Mouse (Mus musculus) thymus, adult 2 months (tissue): ENCODE results near the gene Eno2. TPM values are rescaled to one million over a fixed set of nuclear protein-coding genes. Genes with fewer than 3 reads are reported as not detected.

Experiments
- DNase-seq: peaks from one replicate; pipeline ENCODE4 v3.0.0; 2021
- H3K27ac ChIP-seq: fragments of 200-500 bp; 2 replicates; pipeline ENCODE4 v1.5.1; 2012; ENCODE audit warnings: low read length, control low read depth; ENCODE audit not compliant: control insufficient read depth, insufficient read depth
- H3K27me3 ChIP-seq: fragments of 200-500 bp; 2 replicates; pipeline ENCODE4 v1.6.1; 2012; ENCODE audit warnings: mild to moderate bottlenecking, low read length, moderate library complexity, mixed read lengths; ENCODE audit not compliant: control insufficient read depth, insufficient read depth
- H3K36me3 ChIP-seq: fragments of 200-500 bp; 2 replicates; pipeline ENCODE4 v1.6.1; 2012; ENCODE audit warnings: mild to moderate bottlenecking, low read length, moderate library complexity; ENCODE audit not compliant: control insufficient read depth, insufficient read depth
- H3K4me1 ChIP-seq: fragments of 200-500 bp; replicated peaks from 2 replicates; pipeline ENCODE4 v1.6.1; 2012; ENCODE audit warnings: low read length; ENCODE audit not compliant: control insufficient read depth, insufficient read depth
- H3K4me3 ChIP-seq: fragments of 200-500 bp; 2 replicates; pipeline ENCODE4 v1.5.1; 2012; ENCODE audit warnings: mild to moderate bottlenecking, low read length, control low read depth, moderate library complexity; ENCODE audit not compliant: control insufficient read depth, insufficient read depth
- CTCF ChIP-seq: fragments of 200-500 bp; IDR thresholded peaks from 2 replicates; pipeline ENCODE4 v1.5.1; 2012; ENCODE audit warnings: mild to moderate bottlenecking, control low read depth, low read length, moderate library complexity, borderline replicate concordance; ENCODE audit not compliant: control insufficient read depth, poor library complexity, insufficient read depth; ENCODE audit errors: extremely low read depth
- POLR2A ChIP-seq: fragments of 200-500 bp; IDR thresholded peaks from 2 replicates; pipeline ENCODE4 v1.6.1; 2012; ENCODE audit warnings: mild to moderate bottlenecking, low read length, control low read depth, moderate library complexity; ENCODE audit not compliant: control insufficient read depth, poor library complexity, insufficient read depth; ENCODE audit errors: extremely low read depth
- WGBS: fragments of 180-500 bp; shearing (Covaris S2); methylation state at CpG from one replicate; pipeline ENCODE4 v1.1.7; 2018; 5-methylcytosine and 5-hydroxymethylcytosine counted together
- polyA plus RNA-seq: library from polyadenylated mRNA; depleted of rRNA; stranded (reverse); fragments of >200 nt; gene quantifications from 2 replicates; pipeline ENCODE4 v1.2.3, GENCODE M21; 2012

Eno2 gene
- polyA plus RNA-seq, 1 experiment: 12.9 TPM

DNA sequence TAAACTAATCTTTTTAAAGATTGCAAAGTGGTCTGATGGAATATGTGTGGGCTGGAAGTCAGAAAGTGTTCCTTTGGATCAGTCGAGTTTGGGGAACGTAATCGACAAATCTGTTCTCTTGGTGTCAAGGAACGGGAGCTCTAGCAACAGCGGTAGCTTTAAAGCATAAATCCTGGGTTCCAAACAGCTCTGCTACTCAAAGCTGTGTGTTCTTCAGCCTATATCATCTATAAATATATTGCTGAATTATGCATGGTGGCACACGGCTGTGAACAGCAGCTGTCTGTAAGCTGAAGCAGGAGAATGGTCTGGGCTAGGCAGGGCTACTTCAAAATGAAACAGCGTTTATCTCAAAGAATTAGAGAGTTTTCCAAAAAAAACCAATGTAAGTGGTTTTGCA lies 11.4 kb upstream of the Eno2 start:
- Histone ChIP-seq H3K36me3 (no peaks in the 10 kb centered on the region), H3K27me3 (no peaks in the 10 kb centered on the region), H3K27ac (no peak overlapping the region), H3K4me1 (peaks cover 28% of the 10 kb centered on the region), H3K4me3 (no peak overlapping the region)
- TF ChIP-seq POLR2A: no peak
- TF ChIP-seq CTCF: no peak
- WGBS: 93% methylated on average over 7 of the region's 7 CpGs
- no peak for DNase-seq

GRCm38 (mm10) chr6:124779984-124780416 lies 10.5 kb upstream of the Eno2 start:
- Histone ChIP-seq H3K4me1 (peaks cover 28% of the 10 kb centered on the region), H3K36me3 (no peaks in the 10 kb centered on the region), H3K27me3 (no peaks in the 10 kb centered on the region), H3K27ac (peak overlapping the region; percentile 67), H3K4me3 (peak overlapping the region; percentile 49)
- 30% methylated on average over 10 of the region's 10 CpGs for WGBS
- no peak for DNase-seq
- TF ChIP-seq POLR2A (no peak), CTCF (no peak)

DNA sequence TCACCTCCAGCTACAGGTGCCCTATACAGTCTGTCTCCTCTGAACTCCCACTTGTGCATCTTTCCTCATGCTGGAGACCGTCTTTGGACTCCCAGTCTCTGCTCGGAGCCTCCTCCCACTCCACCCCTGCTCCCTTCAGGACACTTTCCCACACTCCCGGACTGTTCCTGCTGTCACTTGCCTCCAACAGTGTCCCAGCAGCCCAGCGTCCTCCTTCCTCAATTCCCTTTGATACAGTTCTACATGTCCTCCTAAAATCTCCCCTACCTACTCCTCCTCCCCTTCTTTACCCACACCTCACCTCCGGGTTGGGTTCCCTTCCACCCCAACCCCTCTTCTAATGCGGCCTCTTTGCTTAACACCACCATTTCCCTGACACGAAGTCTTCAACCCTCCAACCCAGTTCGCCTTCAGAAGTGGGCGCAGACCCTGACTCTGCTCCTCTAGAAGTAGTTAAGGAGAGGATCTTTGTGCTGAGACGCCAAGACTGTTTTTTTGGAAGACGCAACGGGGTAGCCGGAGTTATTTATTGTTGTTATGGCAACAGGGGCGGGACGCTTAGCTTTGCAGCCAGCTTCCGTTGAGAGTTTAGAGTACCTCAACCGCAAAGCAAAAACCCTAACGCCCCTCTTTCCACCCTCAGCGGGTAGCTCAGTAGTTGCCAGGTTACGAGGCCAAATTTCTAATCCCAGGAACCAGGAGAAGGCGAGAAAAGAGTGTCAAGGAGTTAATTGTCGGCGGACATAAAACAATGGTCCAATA lies 9.9 kb upstream of the Eno2 start, which contains the start of gene Lrrc23:
Gene Lrrc23, minus strand, starts transcription at position 506 of the 762 bp plus-strand sequence.
- peak within 1 kb of the TSS; percentile 67 for H3K27ac ChIP-seq
- TF ChIP-seq POLR2A (no peak), CTCF (no peak)
- H3K27me3 ChIP-seq: no peaks in the 10 kb centered on the region
- 6% methylated on average over 23 of the region's 23 CpGs for WGBS
- H3K4me1 ChIP-seq: peaks cover 28% of the 10 kb centered on the region
- DNase-seq: peak; percentile 76
- no peaks in the 10 kb centered on the region for H3K36me3 ChIP-seq
- H3K4me3 ChIP-seq: peak within 1 kb of the TSS; percentile 49

GRCm38 (mm10) chr6:124770511-124770910 lies 1.0 kb upstream of the Eno2 start:
- Histone ChIP-seq H3K4me1 (peaks cover 20% of the 10 kb centered on the region), H3K4me3 (no peak overlapping the region), H3K27me3 (no peaks in the 10 kb centered on the region), H3K27ac (no peak overlapping the region), H3K36me3 (no peaks in the 10 kb centered on the region)
- no peak for TF ChIP-seq POLR2A
- TF ChIP-seq CTCF: no peak
- WGBS: 96% methylated on average over 15 of the region's 15 CpGs
- DNase-seq: no peak

DNA sequence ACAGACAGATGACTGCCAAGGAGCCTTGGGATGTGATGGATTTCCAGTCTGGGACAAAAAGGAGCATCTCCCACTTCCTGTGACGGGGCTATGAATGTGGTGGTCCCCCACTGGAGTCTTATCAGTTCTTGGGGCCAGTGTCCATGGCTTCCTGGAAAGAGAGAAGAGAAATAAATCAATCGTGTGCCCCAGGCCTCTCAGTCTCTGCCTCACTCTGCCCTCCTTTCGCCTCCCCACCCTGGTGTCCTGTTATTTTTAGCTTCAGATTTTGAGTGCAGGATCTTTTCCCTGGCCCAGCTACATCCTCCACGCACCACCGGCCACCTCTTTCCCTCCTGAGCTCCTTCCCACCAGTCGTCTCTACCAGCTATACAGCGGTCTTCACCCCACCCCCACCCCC lies 540 bp upstream of the Eno2 start:
- WGBS: 79% methylated on average over 7 of the region's 7 CpGs
- H3K4me3 ChIP-seq: no peak overlapping the region

GRCm38 (mm10) chr6:124768704-124769044 lies 799 bp downstream of the Eno2 start:
- WGBS: 7% methylated on average over 9 of the region's 9 CpGs
- Histone ChIP-seq H3K4me3 (peak overlapping the region; percentile 45), H3K4me1 (peaks cover 20% of the 10 kb centered on the region), H3K36me3 (no peaks in the 10 kb centered on the region), H3K27me3 (no peaks in the 10 kb centered on the region), H3K27ac (no peak overlapping the region)
- DNase-seq: no peak
- no peak for TF ChIP-seq POLR2A
- no peak for TF ChIP-seq CTCF

More for the DNA sequence above, 540 bp upstream of the Eno2 start:
- no peak overlapping the region for H3K27ac ChIP-seq
- TF ChIP-seq CTCF (no peak), POLR2A (no peak)
- H3K36me3 ChIP-seq: no peaks in the 10 kb centered on the region
- H3K27me3 ChIP-seq: no peaks in the 10 kb centered on the region
- H3K4me1 ChIP-seq: peaks cover 20% of the 10 kb centered on the region
- DNase-seq: no peak
